Mouse (Mus musculus): ENCODE measurements around the gene Grip2.

Gene Grip2

DNA sequence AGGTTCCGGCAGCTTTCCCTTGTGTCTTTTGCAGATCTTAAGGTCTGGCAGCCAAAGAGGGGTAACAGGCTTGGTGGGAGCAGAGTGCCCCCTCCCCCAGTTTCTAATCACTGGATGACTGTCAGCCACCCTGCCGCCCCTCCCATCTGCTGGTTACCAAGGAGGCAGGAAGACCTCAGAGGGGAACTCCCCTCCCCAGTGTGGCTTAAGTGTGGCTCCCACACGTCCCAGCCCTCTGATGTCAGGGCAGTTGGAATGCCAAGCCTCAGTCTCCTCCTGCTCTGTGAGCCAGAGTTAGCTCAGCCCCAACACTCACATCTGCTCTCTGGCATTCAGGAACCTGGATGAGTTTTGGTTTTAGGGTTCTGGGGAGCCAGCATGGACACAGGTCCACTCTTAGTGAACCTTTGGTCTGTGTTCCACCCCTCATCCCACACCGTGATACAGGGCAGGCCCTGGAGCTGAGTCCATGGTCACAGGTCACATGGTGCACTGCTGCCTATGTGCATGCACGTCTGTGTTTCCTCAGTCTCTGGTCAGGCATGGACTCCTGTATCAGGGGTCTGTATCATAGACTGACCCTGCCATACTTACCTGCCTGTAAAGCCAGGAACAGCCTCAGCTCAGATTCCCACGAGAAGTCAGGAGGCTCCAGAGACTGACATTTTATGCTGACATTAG lies 98.0 kb downstream of the Grip2 start:
- DNase-seq, result no peak

DNA sequence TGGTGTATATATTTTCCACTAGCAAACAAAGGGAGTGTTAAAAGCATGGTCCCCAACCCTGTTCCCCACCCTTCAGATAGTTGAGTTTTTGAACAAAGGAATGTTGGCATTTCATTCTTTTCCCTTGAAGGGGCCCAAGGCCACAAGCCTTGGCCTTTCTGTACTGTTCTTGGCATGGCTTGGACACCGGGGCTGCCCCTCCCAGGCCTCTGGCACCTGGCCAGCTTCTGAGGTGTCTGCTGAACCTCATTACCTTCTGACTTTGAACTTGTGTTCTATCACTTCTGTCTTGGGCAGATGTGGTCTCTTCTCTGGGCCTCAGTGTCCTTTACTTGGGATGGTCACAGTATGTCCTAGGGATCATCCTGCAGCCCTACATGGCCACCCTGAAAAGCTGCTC lies 99.7 kb downstream of the Grip2 start:
- no peak for DNase-seq

DNA sequence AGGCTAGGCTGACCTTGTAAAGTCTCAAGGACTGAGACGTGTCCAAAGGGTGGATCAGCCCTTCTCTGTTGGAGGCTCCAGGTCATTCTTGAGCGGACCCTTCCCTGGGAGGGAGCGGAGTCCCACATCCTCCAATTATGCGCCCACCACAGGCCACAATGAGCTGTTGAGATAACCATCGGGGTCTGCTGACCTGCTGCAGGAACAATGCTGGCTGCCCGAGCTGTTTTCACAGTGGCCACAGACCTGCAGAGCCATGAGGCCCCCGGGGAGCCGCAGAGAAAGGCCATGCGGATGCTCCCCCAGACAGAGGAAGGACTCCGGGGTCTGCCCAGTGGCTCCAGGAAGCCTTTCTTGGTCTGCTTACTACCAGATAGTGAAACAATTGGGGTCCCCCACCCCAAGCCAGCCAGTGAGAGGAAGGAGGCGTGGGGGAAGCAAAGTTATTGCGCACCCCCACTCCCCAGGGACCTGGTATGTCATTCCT lies 105.8 kb downstream of the Grip2 start:
- no peak for DNase-seq

DNA sequence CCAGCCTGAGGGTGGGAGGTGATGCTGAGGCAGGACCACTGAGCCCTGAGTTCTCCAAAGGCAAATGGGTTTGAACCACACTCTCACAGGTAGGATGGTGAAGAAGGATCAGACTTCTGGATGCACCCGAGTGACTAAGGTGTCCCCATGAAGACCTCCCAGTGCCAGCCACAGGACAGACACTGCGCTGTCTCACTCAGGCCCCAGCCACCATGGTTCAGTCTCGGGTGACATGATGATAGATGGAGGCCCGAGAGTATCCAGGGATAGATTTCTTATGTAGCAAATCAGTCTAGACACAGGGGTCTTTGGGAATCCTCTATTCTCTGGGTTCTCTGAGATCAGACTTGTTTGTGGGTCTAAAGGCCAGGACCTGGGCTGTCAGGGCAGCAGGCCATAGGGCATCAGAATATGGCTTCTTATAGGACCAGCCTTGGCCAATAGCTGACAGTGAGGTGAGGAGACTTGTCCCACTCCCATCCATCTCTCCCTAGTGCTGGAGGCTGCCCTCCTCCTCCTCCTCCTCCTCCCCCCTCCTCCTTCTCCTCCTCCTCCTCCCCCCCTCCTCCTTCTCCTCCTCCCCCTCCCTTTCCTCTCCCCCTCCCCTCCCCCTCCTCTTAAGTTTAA lies 106.3 kb downstream of the Grip2 start:
- no peak for DNase-seq

DNA sequence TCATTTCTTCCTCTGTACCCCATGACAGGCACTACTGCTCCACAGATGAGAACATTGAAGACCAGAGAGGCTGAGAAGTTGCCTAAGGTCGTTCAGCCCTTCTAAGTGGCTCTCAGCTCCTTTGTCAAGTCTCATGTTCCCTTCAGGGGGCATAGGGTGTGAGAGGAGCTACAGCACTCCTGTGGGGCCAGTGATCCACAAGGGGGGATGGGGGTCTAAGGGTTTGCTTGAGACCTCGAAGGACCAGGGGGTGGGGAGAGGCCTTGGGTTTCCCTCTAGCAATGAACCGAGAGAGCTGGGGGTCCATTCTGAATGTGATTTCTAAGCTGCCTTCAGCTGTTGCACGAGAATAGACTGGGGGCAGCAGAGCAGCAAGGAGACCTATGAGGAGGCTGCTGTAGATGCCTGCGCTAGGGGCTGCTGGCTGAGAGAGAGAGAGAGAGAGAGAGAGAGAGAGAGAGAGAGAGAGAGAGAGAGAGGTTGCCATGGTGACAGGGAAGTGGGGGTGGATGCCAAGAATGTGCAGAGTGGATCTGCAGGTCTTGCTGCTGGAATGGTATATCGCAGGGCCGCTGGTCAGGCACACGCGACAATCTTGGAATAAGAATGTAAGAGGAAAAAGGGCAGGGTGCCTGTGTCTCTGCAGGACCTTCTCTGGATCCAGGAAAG lies 107.1 kb downstream of the Grip2 start:
- DNase-seq, result no peak

DNA sequence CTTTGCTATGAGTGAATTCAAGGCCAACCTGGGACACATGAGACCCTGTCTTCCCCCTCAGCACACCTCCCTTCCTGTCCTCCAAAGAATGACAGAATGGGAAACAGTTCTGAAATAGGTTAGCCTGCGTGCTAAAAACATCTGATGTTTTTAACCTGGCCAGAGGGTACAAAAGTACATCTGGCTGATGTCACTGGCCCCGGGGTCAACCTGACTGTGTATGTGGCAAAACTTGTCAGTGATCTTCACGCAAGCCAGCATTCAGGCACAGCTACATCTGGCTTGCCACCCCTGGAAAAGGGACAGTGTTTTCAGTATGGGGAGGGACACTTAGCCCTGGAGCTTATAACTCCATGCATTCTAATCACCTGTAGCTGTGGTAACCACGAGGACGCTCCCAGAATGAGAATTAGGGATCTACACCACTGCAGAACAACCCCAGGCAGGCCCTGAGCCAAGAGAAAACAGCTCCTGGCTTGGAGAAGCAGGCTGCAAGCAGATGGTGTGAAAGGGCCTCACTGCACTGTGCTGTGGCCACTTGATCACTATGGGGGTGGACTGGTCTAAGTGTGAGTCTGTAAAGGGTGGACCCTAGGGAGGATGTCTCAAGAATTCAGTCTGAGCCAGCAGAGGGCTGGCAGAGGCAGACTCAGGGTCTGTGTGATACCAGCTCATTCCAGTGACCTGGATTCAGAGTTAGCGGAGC lies 107.9 kb downstream of the Grip2 start:
- DNase-seq, result no peak

DNA sequence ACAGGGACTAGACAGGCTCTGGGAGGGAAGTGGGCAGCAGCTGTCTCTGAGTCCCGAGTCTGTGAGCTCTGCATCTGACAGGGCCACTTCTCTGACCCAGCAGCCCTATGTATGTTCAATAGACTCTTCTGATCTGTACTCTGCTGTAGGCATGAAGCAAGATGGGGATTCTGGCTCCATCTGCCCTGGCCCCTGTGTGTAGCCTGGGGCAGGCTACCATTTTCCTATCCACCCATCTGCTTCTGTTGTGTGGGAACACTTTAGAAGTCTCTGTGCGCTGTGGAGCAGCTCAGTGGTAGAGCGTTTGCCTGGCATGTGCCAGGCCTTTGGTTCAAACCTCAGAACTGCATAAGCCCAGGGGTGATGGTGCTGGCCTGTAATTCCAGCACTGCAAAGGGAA lies 108.4 kb downstream of the Grip2 start:
- no peak for DNase-seq

DNA sequence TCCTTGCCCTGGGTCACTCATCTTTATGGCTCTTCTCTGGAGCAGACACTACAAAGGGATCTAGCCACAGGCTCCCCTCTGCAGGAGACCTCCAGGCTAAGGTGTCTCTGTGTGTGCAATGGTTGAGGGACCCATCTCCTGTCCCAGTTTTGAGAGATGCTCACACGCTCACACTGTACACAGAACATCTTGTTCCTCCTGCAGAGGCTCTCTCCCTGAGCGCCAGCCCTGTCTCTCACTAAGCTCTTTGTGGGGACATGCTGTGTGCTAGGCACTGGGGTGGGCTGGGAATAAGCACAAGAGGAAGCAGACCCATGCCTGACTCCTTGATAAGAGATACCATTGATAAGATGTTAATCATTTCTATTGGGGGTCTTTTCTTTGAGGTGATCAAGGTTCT lies 109.0 kb downstream of the Grip2 start:
- no peak for DNase-seq

DNA sequence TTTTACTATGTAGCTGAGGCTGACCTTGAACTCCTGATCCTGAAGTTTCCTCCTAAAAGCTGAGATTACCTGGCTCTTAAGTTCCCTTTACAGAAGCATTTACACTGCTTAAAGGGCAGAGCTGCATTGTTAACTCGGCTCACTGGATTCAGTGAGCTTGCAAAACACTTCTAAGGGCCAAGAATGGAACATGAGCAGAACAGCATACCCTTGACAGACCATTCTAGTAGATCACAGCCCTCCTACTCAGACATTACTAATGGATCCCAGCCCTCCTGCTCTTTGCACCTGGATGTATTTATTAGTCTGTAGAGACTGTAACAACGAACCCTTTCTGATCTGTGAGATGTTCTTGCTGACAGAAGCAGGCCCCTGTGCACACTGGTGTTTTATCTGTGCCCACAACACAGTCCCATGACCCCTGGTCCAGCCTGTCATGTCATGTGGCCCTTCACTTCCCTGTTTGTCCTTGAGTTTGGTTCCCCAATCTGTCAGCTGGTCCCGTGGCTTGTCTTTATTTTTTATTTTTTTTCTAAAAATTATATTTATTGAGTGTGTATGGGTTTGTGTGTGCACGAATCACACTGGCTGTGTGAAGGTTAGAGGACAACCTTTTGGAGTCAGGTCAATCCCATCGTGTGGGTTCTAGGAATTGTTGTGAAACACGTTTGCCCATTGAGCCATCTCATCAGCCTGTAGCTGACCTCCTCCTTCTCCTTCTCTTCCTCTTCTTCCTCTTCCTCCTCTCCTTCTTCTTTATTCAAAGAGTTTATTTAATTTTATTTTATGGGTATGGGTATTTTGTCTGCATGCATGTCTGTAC lies 110.9 kb downstream of the Grip2 start:
- DNase-seq, result no peak

DNA sequence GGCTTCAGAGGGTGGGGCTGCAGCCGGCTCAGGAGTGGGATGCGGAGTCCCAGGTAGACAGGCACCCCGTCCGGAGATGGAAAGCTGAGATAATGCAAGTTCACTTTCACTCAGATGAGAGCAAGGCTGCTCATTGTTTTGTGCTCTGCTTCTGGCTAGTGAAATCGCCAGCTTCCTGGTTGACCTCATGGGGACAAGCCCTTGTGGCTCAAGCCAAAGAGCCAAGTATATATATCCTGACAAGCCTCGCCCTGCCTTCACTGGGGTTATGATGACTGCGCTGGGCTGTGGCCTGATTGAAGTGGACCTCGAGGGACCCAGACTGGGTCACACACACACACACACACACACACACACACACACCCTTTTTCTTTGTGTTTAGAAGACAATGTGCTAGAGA lies 112.0 kb downstream of the Grip2 start:
- DNase-seq, result no peak

DNA sequence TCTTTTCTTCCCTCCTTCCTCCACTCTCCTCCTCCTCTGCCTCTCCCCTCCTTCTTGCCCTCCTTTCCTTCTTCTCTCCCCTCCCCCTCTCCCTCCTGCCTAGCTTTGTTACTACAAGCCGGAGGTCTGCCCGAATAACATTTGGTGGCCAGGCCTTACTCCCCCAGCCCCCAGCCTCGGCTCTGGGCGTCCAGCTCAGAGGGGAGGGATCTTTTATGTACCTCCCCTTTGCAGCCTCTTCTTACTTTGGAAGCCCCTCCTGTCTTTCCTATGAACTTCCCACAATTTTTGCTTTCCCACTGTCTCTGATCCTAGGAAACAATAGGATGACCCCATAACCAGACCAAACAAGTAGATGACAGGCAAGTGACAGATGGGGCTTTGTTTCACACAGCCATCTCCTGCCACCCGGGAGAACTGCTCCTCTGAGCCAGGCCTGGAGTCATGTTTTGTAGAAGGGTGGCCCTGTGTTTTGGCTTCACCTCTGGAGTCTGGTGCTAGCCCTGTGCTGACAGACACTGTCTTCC lies 113.6 kb downstream of the Grip2 start:
- DNase-seq, result no peak

DNA sequence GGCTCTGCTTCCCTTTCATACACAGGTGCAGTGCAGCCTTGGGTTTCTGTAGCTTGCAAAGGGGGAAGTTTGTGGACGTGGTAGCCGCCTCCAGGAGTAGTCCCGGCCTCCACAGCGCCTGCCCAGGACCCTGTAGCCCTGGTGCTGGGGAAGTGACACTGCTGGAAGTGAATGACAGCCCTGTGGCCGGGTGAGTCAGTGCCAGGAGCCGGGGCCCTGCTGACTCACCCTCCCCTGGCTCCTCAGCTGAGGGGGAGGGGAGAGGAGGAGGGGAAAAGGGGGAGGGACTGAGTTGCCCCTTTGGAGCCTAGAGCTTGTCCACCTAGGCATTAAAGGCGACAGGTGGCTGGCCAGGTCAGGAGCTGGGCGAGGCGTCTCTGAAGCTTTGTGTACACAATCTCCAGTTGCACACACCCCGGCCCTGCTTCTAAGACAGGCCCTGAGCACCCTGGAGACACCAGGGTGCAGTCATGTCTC lies 114.2 kb downstream of the Grip2 start:
- peak; percentile 23 to 40 for DNase-seq

DNA sequence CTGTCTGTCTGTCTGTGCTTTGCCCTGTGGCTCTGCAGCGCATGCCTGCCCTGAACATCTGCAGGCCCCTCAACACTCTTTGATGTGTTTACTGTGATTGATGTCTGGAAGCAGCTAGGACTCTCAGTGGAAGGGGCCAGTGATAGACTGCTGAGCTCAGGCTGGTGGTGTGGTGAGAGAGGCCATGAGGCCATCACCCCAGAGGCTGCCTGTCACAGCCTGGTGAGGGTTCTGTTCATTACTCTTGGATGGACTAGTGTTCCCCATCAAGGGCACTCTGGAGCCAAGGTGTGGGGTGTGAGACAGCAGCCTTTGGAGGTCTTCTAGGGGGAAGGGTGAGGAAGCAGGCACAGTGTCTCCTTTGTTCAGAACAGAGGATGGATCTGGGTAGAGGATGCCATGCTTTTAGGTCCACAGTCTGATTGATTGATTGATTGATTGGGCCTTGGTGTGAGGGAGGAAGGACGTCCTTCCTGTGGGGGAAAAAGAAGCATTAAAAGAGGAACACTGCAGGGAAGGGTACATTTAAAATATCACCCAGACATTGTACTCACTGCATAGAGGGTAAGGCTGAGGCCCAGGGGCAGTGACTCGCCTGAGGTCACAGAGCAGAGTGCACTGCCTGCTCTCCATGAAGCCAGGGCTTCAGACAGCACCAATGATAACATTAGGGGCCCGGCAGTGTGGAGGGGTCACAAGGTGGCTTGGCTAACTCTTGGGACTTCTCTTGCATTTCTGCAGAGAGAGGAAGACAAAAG lies 114.8 kb downstream of the Grip2 start:
- no peak for DNase-seq
